Mouse (Mus musculus): ENCODE measurements around the gene Cd96.

Gene Cd96

DNA sequence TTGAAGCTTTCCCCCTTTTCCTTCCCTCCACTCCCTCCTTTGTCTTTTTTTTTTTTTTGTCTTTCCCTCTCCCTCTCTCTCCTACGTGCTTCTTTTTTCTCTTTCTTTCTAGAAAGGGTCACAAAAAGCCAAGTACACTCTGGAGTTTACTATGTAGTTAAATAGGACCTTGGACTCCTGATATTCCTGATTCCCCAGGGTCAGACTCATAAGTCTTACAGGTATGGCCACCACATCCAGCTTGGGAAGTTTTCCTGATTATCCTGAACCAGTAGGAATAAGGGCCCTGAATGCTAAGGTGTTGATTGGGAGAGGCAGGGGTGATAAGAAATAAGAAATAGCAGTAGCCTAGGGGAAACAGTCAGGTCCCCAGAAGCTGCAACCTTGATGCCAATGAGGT is 100.7 kb downstream of the Cd96 start:
- no peaks in the 10 kb centered on the region for H3K27me3 ChIP-seq (ENCODE audit: control insufficient read depth, insufficient read depth, low read length, poor library complexity, severe bottlenecking)
- DNase-seq (ENCODE audit: low read depth, low spot score) = no peak

DNA sequence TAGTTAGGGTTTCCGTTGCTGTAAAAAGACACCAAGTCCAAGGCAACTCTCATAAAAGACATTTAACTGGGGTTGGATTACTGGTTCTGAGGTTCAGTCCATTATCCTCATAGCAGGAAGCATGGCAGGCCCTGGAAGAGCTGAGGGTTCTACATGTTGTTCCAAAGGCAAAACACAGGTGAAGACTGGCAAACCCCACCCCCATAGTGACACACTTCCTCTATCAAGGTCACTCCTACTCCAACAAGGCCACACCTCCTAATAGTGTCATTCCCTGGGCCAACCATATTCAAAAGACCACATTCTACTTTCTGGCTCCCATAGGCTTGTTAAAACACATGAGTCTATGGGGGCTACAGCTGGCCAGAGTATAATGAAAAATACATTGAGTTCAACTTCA is 108.4 kb downstream of the Cd96 start:
- H3K36me3 ChIP-seq (ENCODE audit: control insufficient read depth, insufficient read depth, low read length, poor library complexity, severe bottlenecking) = no peaks in the 10 kb centered on the region
- peak; percentile 27 for DNase-seq (ENCODE audit: low read depth, low spot score)

More for the DNA sequence above, 100.7 kb downstream of the Cd96 start:
- H3K36me3 ChIP-seq (ENCODE audit: control insufficient read depth, insufficient read depth, low read length, poor library complexity, severe bottlenecking) = no peaks in the 10 kb centered on the region

DNA sequence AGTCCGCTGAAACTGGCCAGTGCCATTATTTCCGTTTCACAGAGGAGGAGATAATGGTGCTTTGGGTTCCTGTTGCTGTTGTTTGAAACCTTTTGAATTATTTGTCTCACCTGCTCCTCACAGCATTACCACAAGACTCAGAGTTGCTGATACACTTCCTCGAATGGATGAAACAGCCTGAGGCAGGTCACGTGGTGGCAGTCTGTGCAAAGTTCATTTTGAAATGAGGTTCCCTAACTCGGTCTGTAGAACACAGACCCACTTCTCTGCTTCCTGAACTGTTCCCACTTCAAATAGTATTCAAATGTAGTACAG is 109.2 kb downstream of the Cd96 start:
- no peaks in the 10 kb centered on the region for H3K36me3 ChIP-seq (ENCODE audit: control insufficient read depth, insufficient read depth, low read length, poor library complexity, severe bottlenecking)
- no peaks in the 10 kb centered on the region for H3K27me3 ChIP-seq (ENCODE audit: control insufficient read depth, insufficient read depth, low read length, poor library complexity, severe bottlenecking)
- peak; percentile 66 for DNase-seq (ENCODE audit: low read depth, low spot score)

More for the DNA sequence above, 108.4 kb downstream of the Cd96 start:
- no peaks in the 10 kb centered on the region for H3K27me3 ChIP-seq (ENCODE audit: control insufficient read depth, insufficient read depth, low read length, poor library complexity, severe bottlenecking)

DNA sequence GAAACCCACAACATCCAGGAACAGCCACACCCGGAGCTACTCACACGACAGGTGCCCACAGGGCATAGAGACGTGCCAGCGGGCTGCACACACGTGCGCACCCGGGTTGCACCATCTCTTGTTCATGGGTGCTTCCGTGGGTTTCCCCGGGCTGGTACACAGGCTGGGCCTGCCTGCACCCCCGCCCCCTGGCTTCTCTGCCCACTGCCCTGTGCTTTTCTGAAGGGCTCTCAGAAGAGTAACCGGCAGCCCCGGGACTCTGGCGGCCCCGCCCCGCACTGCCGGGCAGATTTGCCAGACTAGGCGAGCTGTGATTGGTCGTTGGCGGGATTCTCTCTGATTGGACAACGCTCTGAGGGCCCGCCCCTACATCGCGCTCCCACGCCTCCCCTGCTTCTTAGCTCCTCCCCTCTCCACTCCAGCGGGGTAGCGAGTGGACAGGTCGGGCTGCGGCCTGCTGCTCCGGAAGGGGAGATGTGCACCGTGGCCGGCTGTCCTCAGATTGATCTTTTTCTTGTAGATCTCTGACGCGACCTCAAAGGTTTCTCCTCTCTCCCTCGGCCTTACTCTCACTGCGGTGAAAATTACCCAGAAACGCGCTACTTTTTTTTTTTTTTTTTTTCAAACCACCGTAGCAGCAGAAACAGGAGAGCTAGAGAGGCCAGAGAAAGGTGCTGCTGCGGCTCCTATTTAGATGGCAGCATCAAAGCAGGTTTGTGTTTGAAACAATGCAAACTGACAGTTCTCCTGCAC is 109.7 kb downstream of the Cd96 start, which contains the start of gene Plcxd2:
Plcxd2 (minus strand) TSS at position 66 of the 753 bp plus-strand sequence.
- peak; percentile 96 for DNase-seq (ENCODE audit: low read depth, low spot score)
- Histone ChIP-seq H3K27me3 (ENCODE audit: control insufficient read depth, insufficient read depth, low read length, poor library complexity, severe bottlenecking) (no peaks in the 10 kb centered on the region), H3K36me3 (ENCODE audit: control insufficient read depth, insufficient read depth, low read length, poor library complexity, severe bottlenecking) (no peaks in the 10 kb centered on the region)

DNA sequence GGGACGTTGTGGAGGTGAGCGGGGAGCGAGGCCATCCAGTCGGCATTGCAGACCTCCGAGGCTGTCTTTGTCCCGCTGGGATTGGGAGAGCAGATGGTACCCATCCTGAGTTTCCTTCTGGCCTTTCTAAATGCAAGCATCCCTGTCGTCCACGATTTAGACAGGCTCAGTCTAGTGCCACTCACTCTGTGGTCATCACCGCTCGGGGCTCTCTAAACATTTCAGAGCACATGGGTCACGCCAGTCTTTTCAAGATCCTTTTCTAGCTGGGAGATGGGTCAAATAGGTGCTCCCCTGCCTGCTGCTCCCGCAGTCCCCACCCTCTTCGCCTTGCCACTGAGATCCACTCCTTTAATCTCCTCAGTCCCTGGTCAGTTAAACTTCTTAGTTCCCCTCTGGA is 110.3 kb downstream of the Cd96 start:
- no peak for DNase-seq (ENCODE audit: low read depth, low spot score)
- no peaks in the 10 kb centered on the region for H3K36me3 ChIP-seq (ENCODE audit: control insufficient read depth, insufficient read depth, low read length, poor library complexity, severe bottlenecking)
- no peaks in the 10 kb centered on the region for H3K27me3 ChIP-seq (ENCODE audit: control insufficient read depth, insufficient read depth, low read length, poor library complexity, severe bottlenecking)

DNA sequence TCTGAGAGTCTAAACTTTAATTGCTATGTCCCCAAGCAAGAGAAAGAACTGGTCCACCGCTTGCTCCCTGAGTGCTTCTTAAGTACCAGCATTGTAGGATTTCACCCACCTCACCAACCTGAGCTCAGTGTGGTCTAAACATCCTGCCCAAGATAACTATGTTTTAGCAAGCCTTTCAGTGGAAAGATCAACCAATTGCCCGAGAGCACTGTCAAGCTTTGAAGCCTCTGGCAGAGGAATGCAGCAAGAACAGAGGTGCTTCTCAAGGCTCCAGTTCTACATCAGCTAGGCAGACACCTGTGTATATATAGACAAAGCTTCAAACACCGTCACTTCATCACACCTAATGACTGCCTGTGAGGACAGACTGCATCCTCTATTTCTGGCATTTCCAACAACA is 111.3 kb downstream of the Cd96 start:
- DNase-seq (ENCODE audit: low read depth, low spot score) = no peak

DNA sequence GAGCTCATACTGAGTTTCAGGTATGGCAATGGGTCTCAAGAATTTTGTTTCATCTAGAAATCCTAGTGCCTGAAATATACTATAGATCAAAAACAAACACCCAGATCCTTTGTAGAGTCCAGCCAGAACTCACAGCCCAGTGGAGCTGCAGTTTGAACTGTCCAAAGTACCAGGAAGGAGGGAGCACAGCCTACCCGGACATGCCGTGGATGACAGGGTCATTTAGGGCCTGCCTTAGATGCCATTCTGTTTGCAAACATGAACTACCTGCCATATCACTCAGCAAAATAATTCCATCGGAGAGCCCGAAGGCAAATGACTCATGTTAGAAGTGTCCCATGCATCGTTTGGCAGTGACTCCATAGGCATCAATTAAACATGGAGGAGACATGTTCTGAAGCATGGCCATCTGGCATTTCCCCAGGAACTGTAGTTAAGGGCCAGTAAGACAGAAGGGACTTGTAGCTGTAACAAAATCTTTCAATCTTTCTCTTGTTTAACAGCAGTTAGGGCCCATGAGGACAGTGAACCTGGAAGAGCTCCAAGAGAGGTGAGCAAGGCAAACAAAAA is 111.9 kb downstream of the Cd96 start:
- no peak for DNase-seq (ENCODE audit: low read depth, low spot score)
- Histone ChIP-seq H3K27me3 (ENCODE audit: control insufficient read depth, insufficient read depth, low read length, poor library complexity, severe bottlenecking) (no peaks in the 10 kb centered on the region), H3K36me3 (ENCODE audit: control insufficient read depth, insufficient read depth, low read length, poor library complexity, severe bottlenecking) (no peaks in the 10 kb centered on the region)

More for the DNA sequence above, 111.3 kb downstream of the Cd96 start:
- Histone ChIP-seq H3K36me3 (ENCODE audit: control insufficient read depth, insufficient read depth, low read length, poor library complexity, severe bottlenecking) (no peaks in the 10 kb centered on the region), H3K27me3 (ENCODE audit: control insufficient read depth, insufficient read depth, low read length, poor library complexity, severe bottlenecking) (no peaks in the 10 kb centered on the region)

DNA sequence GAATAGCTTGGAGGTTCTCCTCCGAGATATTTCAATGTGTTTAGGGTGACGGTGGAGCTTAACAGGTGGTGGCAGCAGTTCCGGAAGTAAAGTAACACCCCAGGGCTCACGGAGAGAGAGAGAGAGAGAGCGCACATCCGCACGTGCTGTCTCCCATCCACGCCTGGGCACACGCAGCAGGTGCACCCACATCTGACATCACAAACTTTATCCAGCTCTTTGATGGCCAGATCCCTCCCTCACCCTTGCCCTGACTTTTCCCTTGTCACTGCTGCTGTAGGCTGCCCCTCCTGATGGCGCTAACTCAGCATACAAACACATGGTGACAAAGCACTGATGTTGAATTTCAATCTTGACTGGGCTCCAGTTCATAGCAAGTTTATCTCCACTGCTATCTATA is 113.8 kb downstream of the Cd96 start:
- peak; percentile 31 for DNase-seq (ENCODE audit: low read depth, low spot score)
- H3K27me3 ChIP-seq (ENCODE audit: control insufficient read depth, insufficient read depth, low read length, poor library complexity, severe bottlenecking) = no peaks in the 10 kb centered on the region
- no peaks in the 10 kb centered on the region for H3K36me3 ChIP-seq (ENCODE audit: control insufficient read depth, insufficient read depth, low read length, poor library complexity, severe bottlenecking)

DNA sequence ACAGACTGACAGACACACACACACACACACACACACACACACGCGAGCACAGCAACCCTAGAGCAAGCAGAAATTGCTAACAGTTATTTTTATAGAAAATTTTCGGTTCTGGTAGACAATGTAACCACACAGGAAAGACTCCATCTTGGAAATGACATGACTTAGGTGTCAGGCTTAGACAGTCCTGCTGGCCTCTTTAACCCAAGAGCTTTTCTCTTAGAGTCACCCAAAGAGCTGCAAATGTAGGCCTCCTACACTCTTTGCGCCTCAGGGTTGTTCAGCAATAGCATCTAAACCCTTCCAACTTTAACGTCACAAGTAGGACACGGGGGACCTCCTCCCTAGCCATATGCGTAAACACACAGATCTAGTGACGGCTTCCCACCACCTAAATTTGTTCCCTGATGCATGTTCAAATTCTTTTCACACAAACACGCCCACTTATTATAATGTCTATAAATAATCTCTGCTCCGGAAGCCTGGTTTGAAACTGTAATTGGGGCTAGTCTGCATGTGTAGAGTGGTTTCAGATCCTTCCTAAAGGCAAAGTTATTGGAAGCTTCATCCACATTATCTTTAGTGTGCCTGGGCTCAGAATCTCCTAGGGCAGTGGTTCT is 118.4 kb downstream of the Cd96 start:
- no peaks in the 10 kb centered on the region for H3K36me3 ChIP-seq (ENCODE audit: control insufficient read depth, insufficient read depth, low read length, poor library complexity, severe bottlenecking)
- peak; percentile 69 for DNase-seq (ENCODE audit: low read depth, low spot score)
- H3K27me3 ChIP-seq (ENCODE audit: control insufficient read depth, insufficient read depth, low read length, poor library complexity, severe bottlenecking) = no peaks in the 10 kb centered on the region

DNA sequence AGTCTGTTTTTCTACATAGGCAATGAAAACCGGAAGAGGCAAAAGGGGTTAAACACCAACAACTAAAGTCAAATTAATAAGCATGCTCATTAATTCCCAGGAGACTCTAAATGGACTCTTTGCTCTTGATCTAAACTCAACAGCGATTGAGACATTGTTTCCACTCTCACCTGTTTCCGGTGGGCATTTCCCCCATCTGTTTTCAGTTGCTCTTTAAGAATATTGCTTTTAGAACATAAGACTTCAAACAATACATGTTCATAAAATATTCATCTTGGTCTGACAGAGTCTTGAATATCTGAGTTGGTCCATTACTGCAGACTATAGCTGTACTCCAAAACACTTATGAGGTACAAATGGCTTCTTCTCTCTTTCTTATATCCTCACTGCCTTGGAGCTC is 119.1 kb downstream of the Cd96 start:
- Histone ChIP-seq H3K27me3 (ENCODE audit: control insufficient read depth, insufficient read depth, low read length, poor library complexity, severe bottlenecking) (no peaks in the 10 kb centered on the region), H3K36me3 (ENCODE audit: control insufficient read depth, insufficient read depth, low read length, poor library complexity, severe bottlenecking) (no peaks in the 10 kb centered on the region)
- DNase-seq (ENCODE audit: low read depth, low spot score) = peak; percentile 45

DNA sequence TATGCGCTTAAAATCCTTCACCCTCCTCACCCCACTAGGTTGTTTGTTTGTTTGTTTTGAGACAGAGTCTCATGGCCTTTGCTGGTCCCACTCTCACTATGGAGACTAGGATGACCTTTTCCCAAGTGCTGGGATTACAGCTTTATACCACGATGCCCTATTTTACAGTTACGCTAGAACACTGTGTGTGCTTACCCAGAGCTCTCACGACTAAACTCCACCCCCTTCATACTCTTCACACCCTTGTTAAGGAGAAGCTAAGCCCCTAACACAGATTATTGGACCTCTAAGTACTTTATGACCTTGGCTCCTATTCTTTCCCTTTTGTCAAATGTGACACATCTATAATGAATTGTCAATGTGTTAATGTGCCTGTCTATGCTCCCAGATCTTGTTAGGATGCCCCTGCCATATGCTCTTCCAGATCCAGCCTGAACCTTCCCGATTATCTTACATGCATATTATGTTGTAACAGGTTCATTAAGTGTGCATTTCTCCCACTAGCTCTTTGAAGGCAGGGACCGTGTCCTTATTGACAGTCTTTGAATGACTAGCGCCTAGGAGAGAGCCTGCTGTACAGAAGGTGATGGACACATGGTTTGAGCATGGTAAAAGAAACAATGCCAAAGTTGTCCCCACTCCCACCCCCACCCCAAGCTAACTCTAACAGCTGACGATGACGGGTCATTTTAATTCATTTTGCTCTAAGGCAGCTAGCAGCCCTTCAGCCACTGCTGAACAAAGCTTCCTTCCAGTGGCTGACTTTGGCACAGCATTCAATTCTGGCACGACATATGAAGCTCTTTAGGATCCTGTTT is 120.5 kb downstream of the Cd96 start:
- DNase-seq (ENCODE audit: low read depth, low spot score) = no peak
- Histone ChIP-seq H3K27me3 (ENCODE audit: control insufficient read depth, insufficient read depth, low read length, poor library complexity, severe bottlenecking) (no peaks in the 10 kb centered on the region), H3K36me3 (ENCODE audit: control insufficient read depth, insufficient read depth, low read length, poor library complexity, severe bottlenecking) (no peaks in the 10 kb centered on the region)

DNA sequence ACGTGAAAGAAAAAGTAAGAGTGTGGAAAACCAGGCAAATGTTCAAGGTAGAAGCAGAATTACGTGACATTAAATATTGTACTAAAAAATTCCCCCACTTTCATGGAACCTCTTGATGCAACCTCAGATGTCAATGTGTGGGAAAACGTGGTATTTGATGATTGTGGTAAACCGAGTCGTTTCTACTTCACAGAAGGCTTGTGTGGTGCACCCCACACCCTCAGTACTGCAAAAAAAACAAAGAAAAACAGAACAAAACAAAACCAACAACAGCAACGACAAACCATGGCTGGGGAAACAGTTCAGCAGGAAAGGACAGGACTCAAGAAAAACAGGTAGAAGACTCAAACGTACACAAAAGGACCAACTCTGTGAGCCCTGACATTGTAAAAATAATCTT is 121.8 kb downstream of the Cd96 start:
- no peaks in the 10 kb centered on the region for H3K27me3 ChIP-seq (ENCODE audit: control insufficient read depth, insufficient read depth, low read length, poor library complexity, severe bottlenecking)
- no peak for DNase-seq (ENCODE audit: low read depth, low spot score)
- no peaks in the 10 kb centered on the region for H3K36me3 ChIP-seq (ENCODE audit: control insufficient read depth, insufficient read depth, low read length, poor library complexity, severe bottlenecking)

DNA sequence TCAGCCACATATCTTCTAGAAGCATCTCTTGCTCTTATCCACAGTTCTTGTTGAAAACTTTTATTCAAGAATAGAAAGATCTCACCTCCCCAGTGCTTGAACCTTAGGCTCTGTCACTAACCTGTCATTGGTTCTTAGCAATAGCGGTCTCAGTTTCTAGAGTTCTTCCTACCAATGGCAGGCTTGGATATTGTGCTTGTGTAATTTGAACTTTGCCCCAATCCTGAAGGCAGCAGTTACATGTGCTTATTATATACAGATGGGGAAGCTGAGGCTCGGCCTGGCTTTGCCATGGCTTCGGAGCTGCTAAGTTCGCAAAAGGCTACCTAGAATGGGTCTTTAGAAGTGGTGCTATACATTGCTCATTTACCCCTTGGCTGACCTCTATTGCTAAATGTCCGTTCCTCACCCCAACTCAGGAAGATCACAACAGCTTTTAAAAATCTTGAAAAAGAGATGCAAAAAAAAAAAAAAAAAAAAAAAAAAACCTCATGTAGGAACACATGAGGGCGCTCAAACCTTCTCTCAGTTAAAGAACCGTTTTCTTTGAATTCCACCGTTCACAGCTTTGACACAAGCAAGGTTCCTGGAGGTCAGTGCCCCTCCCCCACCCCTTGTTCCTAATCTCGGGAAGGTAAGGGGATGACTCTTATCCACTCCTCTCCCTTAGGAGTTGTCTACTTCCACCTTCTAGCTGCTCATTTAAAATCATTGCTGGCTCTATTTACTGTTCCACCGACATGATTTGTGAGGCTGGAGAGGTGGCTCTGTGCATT is 129.0 kb downstream of the Cd96 start:
- peak; percentile 54 for DNase-seq (ENCODE audit: low read depth, low spot score)
- H3K36me3 ChIP-seq (ENCODE audit: control insufficient read depth, insufficient read depth, low read length, poor library complexity, severe bottlenecking) = no peaks in the 10 kb centered on the region
- no peaks in the 10 kb centered on the region for H3K27me3 ChIP-seq (ENCODE audit: control insufficient read depth, insufficient read depth, low read length, poor library complexity, severe bottlenecking)

DNA sequence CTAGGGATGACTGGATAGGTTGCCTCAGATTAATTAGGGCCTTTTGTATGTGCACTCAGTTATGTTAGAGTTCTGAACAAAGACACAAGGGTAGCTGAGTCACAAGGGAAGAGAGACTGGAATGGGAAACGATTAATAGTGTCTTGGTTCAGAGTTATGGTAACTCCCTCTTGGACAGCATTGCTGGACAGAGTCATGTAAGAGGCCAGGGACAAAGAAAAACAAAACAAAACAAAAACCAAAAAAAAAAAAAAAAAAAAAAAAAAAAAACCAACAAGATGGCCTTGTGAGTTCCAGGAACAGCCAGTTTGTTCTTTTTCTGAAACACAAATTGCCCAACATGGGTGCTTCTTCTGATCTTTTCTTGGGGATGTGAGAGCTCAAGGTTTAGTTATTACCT is 133.8 kb downstream of the Cd96 start:
- Histone ChIP-seq H3K36me3 (ENCODE audit: control insufficient read depth, insufficient read depth, low read length, poor library complexity, severe bottlenecking) (no peaks in the 10 kb centered on the region), H3K27me3 (ENCODE audit: control insufficient read depth, insufficient read depth, low read length, poor library complexity, severe bottlenecking) (no peaks in the 10 kb centered on the region)
- DNase-seq (ENCODE audit: low read depth, low spot score) = no peak
